Mouse (Mus musculus) ES-Bruce4 (cell line): ENCODE data around the gene Pgpep1l. TPM values are rescaled to one million over a fixed set of nuclear protein-coding genes. Genes with fewer than 3 reads are reported as not detected.

ENCODE experiments used
- H3K27ac ChIP-seq: 2 replicates; pipeline ENCODE4 v1.5.1; 2012; ENCODE audit warnings: low read length, inconsistent platforms; ENCODE audit not compliant: insufficient read depth
- H3K27me3 ChIP-seq: 2 replicates; pipeline ENCODE4 v1.6.1; 2012; ENCODE audit warnings: mild to moderate bottlenecking, low read length, inconsistent platforms; ENCODE audit not compliant: control insufficient read depth, poor library complexity, insufficient read depth, severe bottlenecking
- H3K36me3 ChIP-seq: 2 replicates; pipeline ENCODE4 v1.6.1; 2012; ENCODE audit warnings: inconsistent platforms, mild to moderate bottlenecking, low read length, moderate library complexity; ENCODE audit not compliant: control insufficient read depth, poor library complexity, insufficient read depth, severe bottlenecking
- H3K4me1 ChIP-seq: one replicate; pipeline ENCODE4 v1.8.1; 2011; ENCODE audit warnings: low read length; ENCODE audit not compliant: control insufficient read depth, insufficient read depth
- H3K4me3 ChIP-seq: 2 replicates; pipeline ENCODE4 v1.5.1; 2011; ENCODE audit warnings: low read depth, mild to moderate bottlenecking, low read length
- H3K9ac ChIP-seq: 2 replicates; pipeline ENCODE4 v1.6.1; 2012; ENCODE audit warnings: low read depth, mild to moderate bottlenecking, inconsistent platforms; ENCODE audit not compliant: poor library complexity, severe bottlenecking
- H3K9me3 ChIP-seq: replicated peaks from 2 replicates; pipeline ENCODE4 v1.6.1; 2012; ENCODE audit warnings: mild to moderate bottlenecking, low read length, inconsistent platforms; ENCODE audit not compliant: control insufficient read depth, poor library complexity, insufficient read depth, severe bottlenecking
- CTCF ChIP-seq: IDR thresholded peaks from one replicate; pipeline ENCODE4 v1.8.1; 2011; ENCODE audit warnings: low read depth, low read length
- EP300 ChIP-seq: IDR thresholded peaks from 2 replicates; pipeline ENCODE4 v1.6.1; 2011; ENCODE audit warnings: low read depth, low read length; ENCODE audit not compliant: insufficient read depth
- POLR2A ChIP-seq: IDR thresholded peaks from one replicate; pipeline ENCODE4 v1.8.1; 2011; ENCODE audit warnings: low read length; ENCODE audit not compliant: insufficient read depth
- polyA plus RNA-seq: library from polyadenylated mRNA; stranded (reverse); fragments of >200 nt; gene quantifications from 2 replicates; pipeline ENCODE4 v1.2.4, GENCODE M21; 2011; ENCODE audit warnings: low read depth; ENCODE audit not compliant: missing spikeins, insufficient read depth, insufficient read length

The Pgpep1l gene
- polyA plus RNA-seq, 1 experiment, result 3.4 TPM

DNA sequence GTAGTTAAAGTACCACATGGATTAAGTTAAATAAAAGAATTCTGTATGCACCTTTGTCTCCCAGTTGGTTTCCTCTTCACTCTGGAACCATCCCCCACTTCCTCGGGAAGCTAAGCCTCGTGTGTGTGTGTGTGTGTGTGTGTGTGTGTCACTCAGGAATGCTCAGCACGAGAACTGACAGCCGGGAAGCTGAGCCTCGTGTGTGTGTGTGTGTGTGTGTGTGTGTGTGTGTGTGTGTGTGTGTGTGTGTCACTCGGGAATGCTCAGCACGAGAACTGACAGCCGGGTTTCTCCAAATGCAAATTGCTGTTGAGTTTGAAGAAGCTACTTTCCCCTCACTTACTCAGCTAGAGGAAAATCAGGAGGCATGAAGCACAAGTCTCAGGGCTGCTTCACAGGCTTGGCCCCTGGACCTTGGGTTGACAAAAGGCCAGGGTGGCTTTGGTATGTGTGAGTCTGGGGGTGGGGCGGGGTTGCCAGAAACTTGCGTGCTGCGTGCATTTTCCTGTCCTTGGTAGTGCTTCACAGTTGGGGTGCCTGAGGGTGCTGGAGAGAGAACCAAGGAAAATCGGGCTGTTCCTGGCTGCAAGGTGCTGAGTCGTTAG lies 30.3 kb downstream of the Pgpep1l start:
- TF ChIP-seq CTCF, result no peak
- TF ChIP-seq EP300, result no peak
- no peak for TF ChIP-seq POLR2A
- H3K9ac ChIP-seq, result no peak overlapping the region
- no peak overlapping the region for H3K4me3 ChIP-seq
- no peak overlapping the region for H3K27ac ChIP-seq
- no peaks in the 10 kb centered on the region for H3K27me3 ChIP-seq
- H3K4me1 ChIP-seq, result no peaks in the 10 kb centered on the region
- no peaks in the 10 kb centered on the region for H3K36me3 ChIP-seq
- no peaks in the 10 kb centered on the region for H3K9me3 ChIP-seq

DNA sequence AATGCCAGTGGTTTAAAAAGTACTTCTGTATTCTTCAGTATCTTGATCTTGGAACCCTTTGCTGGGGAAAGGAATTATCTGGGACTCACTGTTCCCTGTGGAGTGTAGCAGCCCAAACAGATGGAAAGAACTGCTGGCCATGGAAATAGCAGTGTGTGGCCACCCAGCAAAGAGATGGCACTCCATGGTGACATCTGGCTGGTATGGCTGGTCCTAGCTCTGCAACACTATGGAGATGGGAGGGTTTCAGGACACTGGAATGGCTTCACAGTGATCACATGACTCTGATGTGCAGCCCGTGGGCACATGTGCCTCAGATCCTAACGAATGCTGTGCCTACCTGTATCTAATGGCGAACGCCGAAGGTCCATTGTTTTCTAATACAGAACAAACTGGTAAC lies 31.5 kb downstream of the Pgpep1l start:
- TF ChIP-seq EP300, result no peak
- no peak for TF ChIP-seq POLR2A
- no peak for TF ChIP-seq CTCF
- H3K36me3 ChIP-seq, result no peaks in the 10 kb centered on the region
- H3K27me3 ChIP-seq, result no peaks in the 10 kb centered on the region
- H3K9me3 ChIP-seq, result no peaks in the 10 kb centered on the region
- no peak overlapping the region for H3K9ac ChIP-seq
- no peak overlapping the region for H3K4me3 ChIP-seq
- H3K27ac ChIP-seq, result no peak overlapping the region
- H3K4me1 ChIP-seq, result no peaks in the 10 kb centered on the region

DNA sequence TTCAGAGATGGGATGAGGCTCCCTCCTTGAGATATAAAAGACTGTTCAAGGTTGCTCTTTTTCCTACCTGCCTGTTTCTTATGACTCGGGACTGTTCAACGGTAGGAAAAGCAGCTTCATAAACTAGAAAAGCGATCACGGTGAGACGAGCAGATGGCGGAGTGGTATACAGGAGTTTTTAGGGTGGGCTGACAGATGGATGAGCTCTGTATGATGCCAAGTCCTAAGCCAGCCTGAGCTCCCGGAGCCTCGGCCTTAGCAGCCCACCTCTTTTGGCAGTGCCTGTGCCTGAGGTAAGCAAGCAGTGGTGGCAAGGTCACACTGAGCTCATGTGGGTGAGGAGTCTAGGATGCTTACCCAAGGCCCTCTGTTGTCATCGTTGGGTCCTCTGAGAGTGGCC lies 33.2 kb downstream of the Pgpep1l start:
- H3K36me3 ChIP-seq, result no peaks in the 10 kb centered on the region
- H3K4me1 ChIP-seq, result peaks cover 3% of the 10 kb centered on the region
- H3K27ac ChIP-seq, result no peak overlapping the region
- no peak overlapping the region for H3K9ac ChIP-seq
- no peaks in the 10 kb centered on the region for H3K27me3 ChIP-seq
- no peak overlapping the region for H3K4me3 ChIP-seq
- no peaks in the 10 kb centered on the region for H3K9me3 ChIP-seq
- TF ChIP-seq EP300 (no peak), POLR2A (no peak), CTCF (no peak)

DNA sequence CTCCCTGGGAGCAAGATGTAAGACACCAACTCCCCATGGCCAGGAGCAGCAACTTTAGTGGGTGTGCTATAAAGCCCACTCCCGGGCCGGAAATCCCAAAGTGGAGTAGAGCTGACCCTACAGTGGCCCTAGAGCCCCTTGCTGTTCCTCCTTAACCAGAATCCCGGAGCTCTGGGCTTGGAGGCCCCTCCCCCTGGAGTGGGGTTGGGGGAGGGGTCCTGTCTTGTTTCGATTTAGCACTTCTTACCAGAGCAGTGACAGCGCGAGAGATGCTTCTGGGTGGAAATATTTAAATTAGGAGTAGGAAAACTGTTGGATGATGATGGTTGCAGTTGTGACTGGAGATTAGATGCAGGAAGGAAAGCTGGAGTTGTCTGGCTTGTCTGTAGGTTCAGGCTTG lies 35.5 kb downstream of the Pgpep1l start:
- Histone ChIP-seq H3K36me3 (no peaks in the 10 kb centered on the region), H3K27me3 (no peaks in the 10 kb centered on the region), H3K9me3 (no peaks in the 10 kb centered on the region), H3K27ac (no peak overlapping the region), H3K4me3 (no peak overlapping the region), H3K9ac (no peak overlapping the region), H3K4me1 (peaks cover 3% of the 10 kb centered on the region)
- TF ChIP-seq EP300, result no peak
- TF ChIP-seq POLR2A, result no peak
- no peak for TF ChIP-seq CTCF

DNA sequence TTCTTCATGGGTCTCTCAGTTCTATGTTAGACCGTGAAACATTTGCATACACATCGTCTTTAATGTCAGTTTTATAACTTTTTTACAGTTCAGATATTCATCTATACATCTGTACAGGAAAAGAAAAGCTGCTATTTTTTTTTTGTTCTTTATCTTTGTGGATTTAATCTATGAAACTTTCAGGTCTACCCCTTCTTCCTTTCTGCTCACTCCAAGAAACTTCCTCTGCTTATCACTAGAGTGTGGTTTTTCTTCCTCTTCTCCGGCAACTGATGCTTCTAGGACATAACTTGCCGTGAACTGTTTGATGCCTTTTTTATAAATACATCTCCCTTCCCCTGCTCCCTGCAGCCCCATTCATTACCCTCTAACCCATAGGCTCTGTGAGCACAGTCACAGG lies 36.4 kb downstream of the Pgpep1l start:
- Histone ChIP-seq H3K9ac (no peak overlapping the region), H3K4me1 (peaks cover 3% of the 10 kb centered on the region), H3K9me3 (no peaks in the 10 kb centered on the region), H3K36me3 (no peaks in the 10 kb centered on the region), H3K4me3 (no peak overlapping the region), H3K27ac (no peak overlapping the region), H3K27me3 (no peaks in the 10 kb centered on the region)
- TF ChIP-seq CTCF, result no peak
- no peak for TF ChIP-seq POLR2A
- no peak for TF ChIP-seq EP300

DNA sequence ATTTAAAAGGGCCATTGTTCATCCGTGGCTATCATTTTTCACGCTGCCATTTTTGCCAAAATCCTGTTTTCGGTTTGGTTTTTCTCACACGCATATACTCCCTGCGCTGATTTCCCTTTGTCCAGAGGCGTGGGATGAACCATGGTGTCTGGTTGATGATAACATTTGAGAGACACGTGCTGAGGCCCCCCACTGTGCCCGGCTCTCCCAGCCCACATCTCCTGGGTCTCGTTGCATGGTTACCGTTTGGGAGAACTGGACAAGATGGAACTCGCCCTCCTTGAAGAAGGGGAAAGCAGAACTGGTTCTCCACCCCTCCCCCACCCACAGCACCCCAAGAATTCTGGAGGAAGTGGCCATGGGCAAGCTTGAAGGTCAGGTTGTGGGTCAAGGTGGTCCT lies 37.0 kb downstream of the Pgpep1l start:
- no peak overlapping the region for H3K27ac ChIP-seq
- TF ChIP-seq POLR2A (no peak), CTCF (no peak), EP300 (no peak)
- no peaks in the 10 kb centered on the region for H3K9me3 ChIP-seq
- no peak overlapping the region for H3K4me3 ChIP-seq
- peaks cover 3% of the 10 kb centered on the region for H3K4me1 ChIP-seq
- H3K9ac ChIP-seq, result no peak overlapping the region
- no peaks in the 10 kb centered on the region for H3K27me3 ChIP-seq
- H3K36me3 ChIP-seq, result no peaks in the 10 kb centered on the region
